Mouse (Mus musculus): ENCODE measurements at regions not wholly inside any gene's neighbourhood (a gene's known extent, or its start where the extent isn't known, plus 50 kb on each side); places are given as distances from the start of the nearest gene placed in this dataset. TPM values are rescaled to one million over a fixed set of nuclear protein-coding genes. Genes with fewer than 3 reads are reported as not detected.

- Histone ChIP-seq H3K27me3 (no peaks in the 10 kb centered on the region), H3K4me3 (replicated peaks) (no peak overlapping the region), H3K4me2 (replicated peaks) (no peak overlapping the region), H3K36me3 (no peaks in the 10 kb centered on the region), H3K27ac (no peak overlapping the region), H3K9ac (replicated peaks) (no peak overlapping the region), H3K9me3 (no peaks in the 10 kb centered on the region), H3K4me1 (replicated peaks) (no peaks in the 10 kb centered on the region)
- ATAC-seq: no peak
- 97% methylated on average over 1 of the region's 1 CpGs for WGBS
Observed at GRCm38 (mm10) chr10:37210223-37210622, 71.5 kb upstream of the Marcks start.

- ATAC-seq: no peak
- Histone ChIP-seq H3K27me3 (no peaks in the 10 kb centered on the region), H3K36me3 (no peaks in the 10 kb centered on the region), H3K27ac (no peak overlapping the region), H3K4me3 (replicated peaks) (no peak overlapping the region), H3K9me3 (no peaks in the 10 kb centered on the region), H3K4me2 (replicated peaks) (no peak overlapping the region), H3K4me1 (replicated peaks) (no peaks in the 10 kb centered on the region), H3K9ac (replicated peaks) (no peak overlapping the region)
- 86% methylated on average over 1 of the region's 1 CpGs for WGBS
Observed at GRCm38 (mm10) chr10:37206986-37207385, 68.3 kb upstream of the Marcks start.

GRCm38 (mm10) chr10:37206546-37206945 lies 67.8 kb upstream of the Marcks start:
- H3K4me1 ChIP-seq (replicated peaks): no peaks in the 10 kb centered on the region
- no peaks in the 10 kb centered on the region for H3K36me3 ChIP-seq
- H3K9me3 ChIP-seq: no peaks in the 10 kb centered on the region
- H3K27ac ChIP-seq: no peak overlapping the region
- no peak overlapping the region for H3K4me3 ChIP-seq (replicated peaks)
- ATAC-seq: no peak
- no peak overlapping the region for H3K9ac ChIP-seq (replicated peaks)
- WGBS: 91% methylated on average over 4 of the region's 4 CpGs
- no peak overlapping the region for H3K4me2 ChIP-seq (replicated peaks)
- H3K27me3 ChIP-seq: no peaks in the 10 kb centered on the region

GRCm38 (mm10) chr10:37203709-37204108 lies 65.0 kb upstream of the Marcks start:
- WGBS: 93% methylated on average over 1 of the region's 1 CpGs
- H3K4me3 ChIP-seq (replicated peaks): no peak overlapping the region
- ATAC-seq: no peak
- no peaks in the 10 kb centered on the region for H3K27me3 ChIP-seq
- H3K36me3 ChIP-seq: no peaks in the 10 kb centered on the region
- H3K27ac ChIP-seq: no peak overlapping the region
- no peaks in the 10 kb centered on the region for H3K9me3 ChIP-seq
- no peak overlapping the region for H3K4me2 ChIP-seq (replicated peaks)
- H3K9ac ChIP-seq (replicated peaks): no peak overlapping the region
- no peaks in the 10 kb centered on the region for H3K4me1 ChIP-seq (replicated peaks)

- H3K4me3 ChIP-seq (replicated peaks): no peak overlapping the region
- WGBS: 93% methylated on average over 13 of the region's 13 CpGs
- H3K27me3 ChIP-seq: no peaks in the 10 kb centered on the region
- no peaks in the 10 kb centered on the region for H3K9me3 ChIP-seq
- H3K4me1 ChIP-seq (replicated peaks): no peaks in the 10 kb centered on the region
- ATAC-seq: no peak
- H3K4me2 ChIP-seq (replicated peaks): no peak overlapping the region
- no peaks in the 10 kb centered on the region for H3K36me3 ChIP-seq
- H3K27ac ChIP-seq: no peak overlapping the region
- no peak overlapping the region for H3K9ac ChIP-seq (replicated peaks)
Observed at GRCm38 (mm10) chr10:37194798-37195453, 56.2 kb upstream of the Marcks start.

- H3K9ac ChIP-seq (replicated peaks): no peak overlapping the region
- H3K9me3 ChIP-seq: no peaks in the 10 kb centered on the region
- no peaks in the 10 kb centered on the region for H3K27me3 ChIP-seq
- H3K4me2 ChIP-seq (replicated peaks): no peak overlapping the region
- no peaks in the 10 kb centered on the region for H3K4me1 ChIP-seq (replicated peaks)
- no peaks in the 10 kb centered on the region for H3K36me3 ChIP-seq
- 92% methylated on average over 15 of the region's 15 CpGs for WGBS
- no peak overlapping the region for H3K4me3 ChIP-seq (replicated peaks)
- no peak overlapping the region for H3K27ac ChIP-seq
- ATAC-seq: no peak
Observed at GRCm38 (mm10) chr10:37194131-37194797, 55.5 kb upstream of the Marcks start.

GRCm38 (mm10) chr10:37192661-37193060 lies 53.9 kb upstream of the Marcks start:
- H3K9me3 ChIP-seq: no peaks in the 10 kb centered on the region
- no peaks in the 10 kb centered on the region for H3K27me3 ChIP-seq
- H3K4me1 ChIP-seq (replicated peaks): no peaks in the 10 kb centered on the region
- no peak overlapping the region for H3K27ac ChIP-seq
- H3K4me2 ChIP-seq (replicated peaks): no peak overlapping the region
- no peak overlapping the region for H3K4me3 ChIP-seq (replicated peaks)
- 88% methylated on average over 2 of the region's 2 CpGs for WGBS
- no peaks in the 10 kb centered on the region for H3K36me3 ChIP-seq
- H3K9ac ChIP-seq (replicated peaks): no peak overlapping the region
- no peak for ATAC-seq

- no peak overlapping the region for H3K4me2 ChIP-seq (replicated peaks)
- ATAC-seq: no peak
- no peaks in the 10 kb centered on the region for H3K36me3 ChIP-seq
- H3K27ac ChIP-seq: no peak overlapping the region
- H3K4me1 ChIP-seq (replicated peaks): no peaks in the 10 kb centered on the region
- no peaks in the 10 kb centered on the region for H3K27me3 ChIP-seq
- H3K9me3 ChIP-seq: no peaks in the 10 kb centered on the region
- 87% methylated on average over 6 of the region's 6 CpGs for WGBS
- H3K9ac ChIP-seq (replicated peaks): no peak overlapping the region
- H3K4me3 ChIP-seq (replicated peaks): no peak overlapping the region
Observed at GRCm38 (mm10) chr10:37190092-37190491, 51.4 kb upstream of the Marcks start.

Small RNA genes in the stretch of these regions (microRNA-seq; reads per million reads assigned to microRNA genes)
- gene Gm24710: not detected

All from midbrain, embryonic 13.5 days (tissue).